8 mouse cellular contexts compared by ENCODE assay signal in the genomic region with DNA sequence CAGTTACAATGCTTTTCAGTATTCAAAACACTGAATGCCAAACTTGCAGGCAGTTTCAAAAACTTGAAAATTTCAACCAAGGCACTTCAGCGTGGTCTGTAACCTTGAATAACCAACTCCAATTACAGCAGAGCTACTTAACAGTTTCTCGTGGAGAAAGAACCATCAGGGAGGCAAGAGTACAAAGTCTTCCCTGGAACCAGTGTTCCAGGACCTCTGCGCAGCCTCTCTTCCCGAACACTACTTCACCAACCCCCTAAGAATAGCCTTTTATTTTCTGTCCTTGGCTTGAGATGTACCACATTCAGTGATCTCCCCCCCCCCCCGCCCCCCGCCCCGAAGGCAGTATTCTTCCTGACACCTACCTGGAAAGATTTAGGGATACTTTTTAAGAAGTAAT. TPM values are rescaled to one million over a fixed set of nuclear protein-coding genes. Genes with fewer than 3 reads are reported as not detected.
DNase-seq lines count a peak whose midpoint lies in the region; ATAC-seq and TF ChIP-seq lines count a peak whose summit lies in the region.

No protein-coding gene starts in this region.

- no peak for TF ChIP-seq CTCF in intestine, postnatal 0 days (IDR thresholded peaks at IDR 0.05; ENCODE audit: low read depth)

- peak overlapping the region; percentile 95; the same call in 1 of the 2 replicates for H3K27ac ChIP-seq in embryonic facial prominence, embryonic 10.5 days (replicated peaks)
- peak overlapping the region; percentile 95 for H3K27ac ChIP-seq in intestine, postnatal 0 days (ENCODE audit: low read depth, low read length)
- H3K27ac ChIP-seq in midbrain, embryonic 11.5 days (ENCODE audit: low read depth, low read length): no peak overlapping the region

- DNase-seq in cerebellum, postnatal 10 days: peak; percentile 3 to 5
- no peak for DNase-seq in cerebellum, adult 18-20 months
- peak; percentile 25 for DNase-seq in embryonic facial prominence, embryonic 10.5 days (ENCODE audit: low spot score)
- peak; percentile 84 for DNase-seq in midbrain, embryonic 11.5 days (ENCODE audit: low spot score, missing footprints)
- no peak for DNase-seq in thymus, postnatal 4 days
- no peak for DNase-seq in urinary bladder, postnatal 36 days (ENCODE audit: low spot score in 2 of 2)

- H3K9ac ChIP-seq in intestine, postnatal 0 days (ENCODE audit: low read depth, low read length): peak overlapping the region; percentile 92
- H3K9ac ChIP-seq in midbrain, embryonic 11.5 days (ENCODE audit: low read length): peak overlapping the region; percentile 94

- H3K4me3 ChIP-seq in embryonic facial prominence, embryonic 10.5 days: peak overlapping the region; percentile 86
- H3K4me3 ChIP-seq in intestine, postnatal 0 days (ENCODE audit: low read depth, low read length): peak overlapping the region; percentile 83
- H3K4me3 ChIP-seq in midbrain, embryonic 11.5 days (ENCODE audit: low read depth, low read length): peak overlapping the region; percentile 81

- H3K27me3 ChIP-seq in embryonic facial prominence, embryonic 10.5 days (replicated peaks; ENCODE audit: low read depth, poor library complexity, severe bottlenecking): no peaks in the 10 kb centered on the region
- H3K27me3 ChIP-seq in intestine, postnatal 0 days (replicated peaks; ENCODE audit: control insufficient read depth, insufficient read depth, low read length): no peaks in the 10 kb centered on the region
- H3K27me3 ChIP-seq in midbrain, embryonic 11.5 days (ENCODE audit: control insufficient read depth, insufficient read depth, low read length): no peaks in the 10 kb centered on the region

- H3K4me2 ChIP-seq in intestine, postnatal 0 days (replicated peaks; ENCODE audit: low read depth): peak overlapping the region; percentile 86
- H3K4me2 ChIP-seq in midbrain, embryonic 11.5 days: peak overlapping the region; percentile 89

- ATAC-seq in intestine, postnatal 0 days: no peak
- ATAC-seq in midbrain, embryonic 11.5 days (ENCODE audit: low FRiP score): no peak
- no peak for ATAC-seq in cerebellum, adult (ENCODE audit: insufficient number of reproducible peaks, low FRiP score, low TSS enrichment)

- WGBS in embryonic facial prominence, embryonic 10.5 days: 6% methylated on average over 7 of the region's 7 CpGs
- 4% methylated on average over 7 of the region's 7 CpGs for WGBS in intestine, postnatal 0 days
- WGBS in midbrain, embryonic 11.5 days: 4% methylated on average over 7 of the region's 7 CpGs

- no peaks in the 10 kb centered on the region for H3K9me3 ChIP-seq in embryonic facial prominence, embryonic 10.5 days
- H3K9me3 ChIP-seq in intestine, postnatal 0 days (ENCODE audit: control insufficient read depth): no peaks in the 10 kb centered on the region
- H3K9me3 ChIP-seq in midbrain, embryonic 11.5 days (ENCODE audit: control insufficient read depth, low read length): no peaks in the 10 kb centered on the region

- peaks cover 31% of the 10 kb centered on the region for H3K4me1 ChIP-seq in embryonic facial prominence, embryonic 10.5 days
- H3K4me1 ChIP-seq in intestine, postnatal 0 days (replicated peaks; ENCODE audit: control insufficient read depth, insufficient read depth, low read length): 0 out of 2 replicates have a peak, but pooled peaks cover 6% of the 10 kb centered on the region
- H3K4me1 ChIP-seq in midbrain, embryonic 11.5 days (ENCODE audit: control insufficient read depth, insufficient read depth, low read length): peaks cover 19% of the 10 kb centered on the region

- H3K36me3 ChIP-seq in embryonic facial prominence, embryonic 10.5 days (replicated peaks): peaks cover 14% of the 10 kb centered on the region
- H3K36me3 ChIP-seq in intestine, postnatal 0 days (ENCODE audit: control insufficient read depth, insufficient read depth): no peaks in the 10 kb centered on the region; the same call in 1 of the 2 replicates
- no peaks in the 10 kb centered on the region for H3K36me3 ChIP-seq in midbrain, embryonic 11.5 days (ENCODE audit: control insufficient read depth, insufficient read depth, low read length)

RNA-seq across cellular contexts. Expression of a gene that starts 1.0 kb away (rescaled TPM):
- 32.8 and 33.7 TPM in 2 replicates for polyA plus RNA-seq in embryonic facial prominence, embryonic 10.5 days (2016; fragmentation: Nextera tagmentation; extraction: Ambion mirVana)
- 21.5 and 26.4 TPM in 2 replicates for polyA plus RNA-seq in intestine, postnatal 0 days (2015; fragmentation: Nextera tagmentation; extraction: Ambion mirVana)
- 26.3 and 26.4 TPM in 2 replicates for polyA plus RNA-seq in midbrain, embryonic 11.5 days (2014; fragmentation: Nextera tagmentation; extraction: Ambion mirVana)

Comparison
In these comparisons a context has a peak if more than half of its experiments do, and no peak if none do; other contexts are left out.
1. DNase-seq: peak in cerebellum, postnatal 10 days (2 of 2), embryonic facial prominence, embryonic 10.5 days (single experiment) and midbrain, embryonic 11.5 days (single experiment); none in cerebellum, adult 18-20 months (0 of 2), thymus, postnatal 4 days (single experiment) and urinary bladder, postnatal 36 days (0 of 2).
2. Peak in every context shown above with its lines, with median percentiles within 50 percentile points of each other: H3K4me3 ChIP-seq.